Mouse (Mus musculus): Measurements from ENCODE around the gene Sppl3.

DNA sequence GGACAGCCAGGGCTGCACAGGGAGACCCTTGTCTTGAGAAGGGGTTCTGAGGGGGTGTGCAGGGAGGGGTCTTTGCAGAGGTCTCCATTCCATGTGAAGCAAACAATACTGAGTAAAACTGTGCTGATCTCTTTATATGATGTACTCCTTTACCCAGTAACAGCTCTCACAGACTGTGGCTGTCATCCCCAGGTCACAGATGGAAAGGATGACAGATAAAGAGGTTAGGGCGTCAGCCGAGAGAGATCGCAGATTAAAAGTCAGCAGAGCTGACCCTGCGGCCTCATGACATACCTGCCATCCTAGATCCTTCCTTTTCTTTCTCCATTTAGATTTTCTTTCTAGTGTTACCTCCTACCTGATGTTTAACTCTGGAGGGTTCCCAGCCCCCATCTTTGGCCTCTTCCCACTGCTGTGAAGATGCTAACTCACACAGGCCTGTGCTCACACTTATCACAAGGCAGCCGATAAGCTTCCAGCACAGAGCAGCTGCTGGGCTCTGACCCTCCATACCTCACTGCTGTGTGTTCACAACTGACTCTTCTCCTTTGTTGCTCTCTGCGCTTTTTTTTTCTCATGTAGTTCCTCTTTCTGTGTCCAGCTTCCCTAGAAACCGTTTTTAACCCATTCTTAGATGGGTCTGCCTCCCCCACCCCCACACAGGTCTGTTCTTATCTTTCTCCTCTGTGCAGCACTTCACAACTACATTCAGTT lies 47.8 kb downstream of the Sppl3 start:
- TF ChIP-seq CTCF (IDR thresholded peaks at IDR 0.05; ENCODE audit: extremely low read depth, insufficient read depth, low read length): no peak
- TF ChIP-seq POLR2A (IDR thresholded peaks at IDR 0.05; ENCODE audit: extremely low read depth, insufficient read depth, low read length): no peak
